Mouse (Mus musculus) left cerebral cortex, postnatal 25 days (tissue): ENCODE measurements around the gene Cd320. TPM values are rescaled to one million over a fixed set of nuclear protein-coding genes. Genes with fewer than 3 reads are reported as not detected.
"Not testable (repeated sequence)": the region's sequence is repeated elsewhere in the genome, so short reads cannot be mapped to it uniquely, and the experiment has no call there.

ENCODE experiments used
- DNase-seq, 2 experiments: peaks; one replicate each; pipeline ENCODE4 v3.0.0; 2022; ENCODE audit warnings: low spot score in 2 of 2, mixed read lengths in 1 of 2
- intact Hi-C: fragments of 180-260 bp; cut with DNase I; formaldehyde crosslinking; loops from one replicate; pipeline ENCODE4 v1.15.1; 2025
- microRNA-seq, 2 experiments: library from miRNA; unstranded; fragments of <30 nt; microRNA quantifications; one replicate each; pipeline ENCODE4 v1.2.0; 2022
- total RNA-seq, 2 experiments: library from RNA; stranded (reverse); gene quantifications; 2 replicates each; pipeline ENCODE4 v1.2.3; 2021

Gene Cd320
- total RNA-seq, 2 experiments from 2014 or later: 28.1 to 28.3 TPM

- intact Hi-C loops, DNase-seq: not testable (repeated sequence)
Measured at GRCm38 (mm10) chr17:33891892-33892291, 49.0 kb downstream of the Cd320 start.

DNA sequence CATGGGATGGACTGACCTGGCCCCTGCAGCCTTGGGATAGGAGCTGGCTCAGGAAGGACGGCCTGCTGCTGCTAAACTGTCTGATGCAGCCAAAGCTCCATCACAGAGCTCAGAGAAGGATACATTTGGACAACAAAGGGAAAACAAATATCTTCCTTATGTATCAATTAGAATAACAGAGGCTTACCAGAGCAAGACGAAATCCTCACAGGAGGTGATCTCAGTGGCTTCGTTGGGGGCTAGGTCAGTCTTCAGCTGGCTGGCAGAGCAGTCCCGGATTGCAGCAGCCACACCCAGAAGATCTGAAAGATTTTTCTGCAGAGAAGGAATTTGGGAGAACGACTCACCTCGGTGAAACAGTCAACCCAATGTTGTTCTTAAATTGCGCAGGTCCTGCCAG is 49.5 kb downstream of the Cd320 start:
- DNase-seq: no peak
- intact Hi-C loops: no loop called here

- intact Hi-C loops, DNase-seq: not testable (repeated sequence)
Measured at GRCm38 (mm10) chr17:33893011-33893410, 50.1 kb downstream of the Cd320 start.

GRCm38 (mm10) chr17:33897114-33897794 is 54.4 kb downstream of the Cd320 start:
- DNase-seq: no peak
- intact Hi-C loops: no loop called here

- DNase-seq, intact Hi-C loops: not testable (repeated sequence)
Measured at GRCm38 (mm10) chr17:33898193-33898592, 55.3 kb downstream of the Cd320 start.

Small RNAs within 50 kb of the gene (microRNA-seq; reads per million reads assigned to microRNA genes)
- 0 reads per million in 2 experiments for gene Gm27740

Other genes with a start within 250 kb of the Cd320 start
- 10 to 100 TPM; 43.0 to 45.3 TPM for gene Zfp414, start 214.0 kb upstream of the Cd320 start, total RNA-seq
- gene Pram1, start 205.0 kb upstream of the Cd320 start, total RNA-seq: not detected
- 100 to 1,000 TPM; 120 to 129 TPM for gene Hnrnpm, start 156.2 kb upstream of the Cd320 start, total RNA-seq
- 10 to 100 TPM; 86.1 to 87.2 TPM for gene March2, start 124.4 kb upstream of the Cd320 start, total RNA-seq
- gene Rab11b, start 82.6 kb upstream of the Cd320 start, total RNA-seq: 100 to 1,000 TPM; 328 to 343 TPM
- 1 to 10 TPM; 3.9 to 4.1 TPM for gene Angptl4, start 61.3 kb upstream of the Cd320 start, total RNA-seq
- gene Kank3, start 32.6 kb upstream of the Cd320 start, total RNA-seq: 10 to 100 TPM; 37.0 to 39.7 TPM
- gene Rps28, start 18.5 kb upstream of the Cd320 start, total RNA-seq: 100 to 1,000 TPM; 675 to 677 TPM
- 100 to 1,000 TPM; 196 to 205 TPM for gene Ndufa7, start 18.5 kb upstream of the Cd320 start, total RNA-seq
- gene Gm7029, start 30.7 kb downstream of the Cd320 start, total RNA-seq: not detected
- gene Kifc1, start 47.6 kb downstream of the Cd320 start, total RNA-seq: 1 to 10 TPM; 3.0 to 3.4 TPM
- gene Platr17, start 62.0 kb downstream of the Cd320 start, total RNA-seq: under 1 TPM in 1 of 2 experiments, not detected in 1; 0.57 TPM
- gene Daxx, start 66.3 kb downstream of the Cd320 start, total RNA-seq: 10 to 100 TPM; 26.0 to 26.2 TPM
- gene Tapbp, start 72.8 kb downstream of the Cd320 start, total RNA-seq: 10 to 100 TPM; 32.7 to 37.7 TPM
- gene Zbtb22, start 72.8 kb downstream of the Cd320 start, total RNA-seq: 10 to 100 TPM; 28.1 to 32.1 TPM
- 10 to 100 TPM; 55.2 to 66.8 TPM for gene Rgl2, start 86.5 kb downstream of the Cd320 start, total RNA-seq
- gene Pfdn6, start 97.3 kb downstream of the Cd320 start, total RNA-seq: 100 to 1,000 TPM in 1 of 2 experiments, 10 to 100 TPM in 1; 89.7 to 104 TPM
- gene Wdr46, start 97.6 kb downstream of the Cd320 start, total RNA-seq: 10 to 100 TPM; 11.2 to 12.0 TPM
- 1 to 10 TPM; 5.8 to 6.4 TPM for gene B3galt4, start 108.4 kb downstream of the Cd320 start, total RNA-seq
- 10 to 100 TPM; 78.4 to 81.9 TPM for gene Vps52, start 112.7 kb downstream of the Cd320 start, total RNA-seq
- gene Rps18, start 112.9 kb downstream of the Cd320 start, total RNA-seq: 100 to 1,000 TPM; 296 to 299 TPM
- 10 to 100 TPM; 12.3 to 15.9 TPM for gene H2-K1, start 157.3 kb downstream of the Cd320 start, total RNA-seq
- 10 to 100 TPM; 28.4 to 32.2 TPM for gene Ring1, start 181.6 kb downstream of the Cd320 start, total RNA-seq
- gene H2-Ke6, start 185.0 kb downstream of the Cd320 start, total RNA-seq: 10 to 100 TPM; 33.3 to 35.1 TPM
- gene Slc39a7, start 188.6 kb downstream of the Cd320 start, total RNA-seq: 10 to 100 TPM; 96.2 to 98.6 TPM
- gene Rxrb, start 188.7 kb downstream of the Cd320 start, total RNA-seq: 10 to 100 TPM; 79.5 to 83.1 TPM
- gene Col11a2, start 196.3 kb downstream of the Cd320 start, total RNA-seq: 10 to 100 TPM; 14.1 to 14.6 TPM
- gene H2-Oa, start 249.2 kb downstream of the Cd320 start, total RNA-seq: under 1 TPM in 1 of 2 experiments, not detected in 1; 0.34 TPM